Mouse (Mus musculus): ENCODE results near the gene Ptchd4.

Gene Ptchd4

DNA sequence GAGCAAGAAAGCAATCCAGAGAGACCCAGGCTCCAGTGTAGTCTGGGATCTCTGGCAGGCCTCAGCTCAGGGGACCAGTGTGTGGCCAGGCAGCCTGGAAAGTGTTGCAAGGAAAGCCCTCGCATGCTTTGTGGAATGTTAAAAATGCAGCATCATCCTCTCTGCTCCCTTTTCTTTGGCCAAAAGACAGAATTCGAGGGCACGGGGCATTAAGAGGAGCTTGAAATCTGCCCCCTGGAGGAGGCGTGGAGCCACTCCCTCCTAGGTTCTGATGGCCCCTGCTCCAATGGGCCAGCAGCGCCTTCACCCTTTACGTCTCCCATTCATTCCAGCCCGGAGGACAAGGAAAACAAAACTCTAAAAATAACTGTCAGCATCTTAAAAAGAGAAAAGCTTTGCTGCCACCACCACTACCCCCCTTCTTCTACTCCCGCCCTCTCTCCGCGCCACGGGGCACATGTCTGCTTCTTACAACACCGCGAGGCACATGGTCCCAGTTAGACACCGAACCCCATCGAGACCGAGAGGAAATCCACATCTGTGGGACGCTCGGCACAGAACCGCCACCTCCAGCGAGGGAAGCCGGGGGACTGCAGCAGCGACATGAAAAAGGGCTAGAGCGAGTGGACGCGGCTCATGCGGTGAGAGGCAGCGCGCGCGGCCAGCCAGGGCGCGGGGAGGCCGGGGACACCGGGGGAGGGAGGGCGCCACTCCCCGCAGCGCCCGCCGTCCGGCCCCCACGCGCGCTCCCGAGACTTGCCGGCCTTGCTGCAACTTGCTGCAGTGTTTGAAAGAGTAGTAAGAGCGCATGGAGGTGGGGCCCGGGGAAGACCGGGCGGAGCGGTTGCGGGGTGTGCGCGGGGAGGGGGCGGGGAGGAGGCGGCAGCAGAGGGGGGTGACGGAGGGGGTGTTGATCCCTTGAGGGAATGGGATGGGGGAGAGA, at the start of gene Ptchd4:
Gene Ptchd4 (plus strand): TSS at position 279 of the 943 bp plus-strand sequence.
- peak; percentile 67 for DNase-seq

DNA sequence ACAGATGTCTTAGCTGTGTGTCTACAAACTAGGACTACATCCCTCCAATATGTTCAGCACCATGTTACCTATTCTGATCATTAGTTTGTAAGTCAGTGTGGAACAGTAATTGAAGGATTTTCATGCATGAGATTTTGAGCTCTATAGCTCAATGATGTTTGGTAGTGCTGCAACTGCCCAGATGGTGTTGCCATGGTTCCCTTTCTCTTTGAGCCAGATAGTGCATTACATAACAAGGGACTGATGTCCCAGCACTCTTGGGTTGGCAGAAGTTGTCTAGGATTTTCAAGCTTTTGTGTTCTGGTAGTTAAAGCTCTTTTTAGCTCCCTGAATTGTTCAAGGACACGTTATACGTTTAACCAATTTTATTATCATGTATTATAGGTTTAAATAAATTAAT, 38.9 kb upstream of the Ptchd4 start:
- DNase-seq = no peak

DNA sequence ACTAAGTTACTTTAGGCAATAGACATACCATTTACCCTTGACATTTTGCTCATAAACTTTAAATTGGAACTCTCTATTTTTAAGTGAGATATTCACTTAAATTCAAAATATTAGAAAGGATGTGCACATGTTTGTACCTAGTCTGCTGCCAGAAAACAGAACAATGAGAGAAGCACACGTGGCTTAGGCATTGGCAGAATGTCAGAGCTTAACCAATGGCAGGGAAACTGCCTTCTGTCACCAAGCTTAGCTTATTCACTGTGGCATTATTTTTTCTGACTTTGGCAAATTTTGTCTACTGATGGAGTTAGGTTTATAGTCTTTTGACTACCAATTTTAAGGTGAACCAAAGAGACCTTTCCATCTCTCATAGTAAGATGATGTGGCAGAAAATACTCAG, 31.4 kb upstream of the Ptchd4 start:
- DNase-seq = peak; percentile 36

DNA sequence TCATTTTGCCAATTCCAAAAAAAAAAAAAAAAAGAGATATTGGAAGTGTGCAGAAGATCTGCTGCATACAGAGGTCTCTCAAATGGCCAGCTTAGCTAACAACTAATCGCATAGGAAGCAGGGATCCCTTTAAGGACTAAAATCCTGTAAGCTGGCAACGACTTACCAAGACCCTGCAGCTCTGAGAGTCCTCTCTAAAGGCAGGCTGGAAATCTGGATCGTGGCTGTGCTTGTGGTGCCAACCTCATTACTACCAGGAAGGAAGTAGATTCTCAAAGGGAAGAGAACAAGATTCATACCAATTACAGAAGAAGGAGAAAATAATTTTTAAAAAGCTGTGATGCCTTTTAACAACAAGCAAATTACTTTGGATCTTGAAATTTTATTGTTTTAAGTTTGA, 29.5 kb upstream of the Ptchd4 start:
- peak; percentile 26 for DNase-seq

DNA sequence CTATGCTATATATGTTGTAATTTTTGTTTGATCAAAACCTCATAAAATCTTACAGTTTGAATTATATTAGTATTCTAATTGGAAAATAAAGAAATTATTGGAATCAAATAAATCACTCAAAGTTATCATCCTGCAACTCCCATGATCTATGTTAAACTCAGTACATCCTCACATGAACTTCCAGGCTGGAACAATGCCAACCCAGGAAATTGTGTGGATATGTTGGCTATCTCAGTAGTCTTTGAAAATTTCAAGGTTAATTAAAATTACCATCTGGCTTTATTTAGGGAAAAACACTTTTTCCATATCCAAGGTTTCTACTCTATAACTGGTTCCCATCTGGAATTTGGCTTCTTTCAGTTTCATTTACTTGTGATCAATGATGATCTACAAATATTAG, 25.4 kb upstream of the Ptchd4 start:
- DNase-seq = peak; percentile 26

DNA sequence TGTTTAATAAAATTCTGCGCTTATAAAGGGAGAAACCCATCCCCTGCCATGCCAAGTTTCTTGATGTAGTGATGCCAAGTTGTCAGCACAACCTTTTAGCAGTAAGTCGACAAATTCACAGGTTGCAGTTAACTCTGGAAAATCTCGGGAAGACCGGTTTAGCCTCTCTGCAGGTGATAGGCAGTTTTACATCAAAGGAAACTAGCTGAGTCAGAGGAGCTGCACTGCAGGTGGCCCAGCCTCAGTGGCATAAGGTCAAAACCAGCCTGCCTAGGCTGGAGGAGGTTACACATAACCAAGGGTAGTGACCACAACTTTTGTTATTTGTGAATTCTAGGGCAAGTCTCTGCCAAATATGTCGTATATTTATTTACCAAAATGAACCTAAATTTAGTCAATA, 24.0 kb upstream of the Ptchd4 start:
- DNase-seq = no peak

DNA sequence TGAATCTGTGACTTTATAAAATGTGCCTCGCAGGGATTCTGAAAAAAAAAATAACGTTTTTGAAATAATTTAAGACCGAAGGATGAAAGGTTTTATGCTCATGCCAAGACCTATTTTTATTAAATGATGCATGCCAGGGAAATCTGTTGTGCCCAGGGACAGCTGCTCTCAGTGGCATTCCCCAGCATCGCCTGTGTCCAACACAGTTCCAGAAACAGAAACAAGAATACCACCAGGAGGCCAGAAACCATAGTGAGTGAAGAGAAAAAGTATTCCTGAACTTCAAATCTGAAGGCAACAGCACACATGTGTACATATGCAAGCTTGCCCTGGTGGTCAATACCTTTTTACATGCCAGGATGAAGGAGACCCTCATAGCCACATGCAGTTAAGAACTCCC, 17.8 kb upstream of the Ptchd4 start:
- peak; percentile 56 for DNase-seq

DNA sequence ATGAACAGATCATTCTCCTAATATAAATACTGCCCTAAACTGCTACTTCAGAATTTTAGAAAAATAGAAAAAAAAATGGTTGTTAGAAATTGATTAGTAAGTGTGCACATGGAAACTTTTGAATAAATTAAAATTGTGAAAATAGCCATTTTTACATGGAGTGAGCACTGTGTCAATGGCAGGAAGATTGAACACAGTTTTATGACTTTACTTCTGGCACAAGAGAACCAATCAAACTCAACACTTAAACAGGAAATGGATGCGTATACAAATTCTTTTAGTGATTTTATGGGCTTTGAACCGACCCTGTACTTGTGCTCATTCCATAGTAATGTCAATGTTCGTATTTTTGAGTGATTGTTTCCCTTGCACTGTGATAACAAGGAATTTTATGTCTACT, 16.1 kb upstream of the Ptchd4 start:
- DNase-seq = no peak

DNA sequence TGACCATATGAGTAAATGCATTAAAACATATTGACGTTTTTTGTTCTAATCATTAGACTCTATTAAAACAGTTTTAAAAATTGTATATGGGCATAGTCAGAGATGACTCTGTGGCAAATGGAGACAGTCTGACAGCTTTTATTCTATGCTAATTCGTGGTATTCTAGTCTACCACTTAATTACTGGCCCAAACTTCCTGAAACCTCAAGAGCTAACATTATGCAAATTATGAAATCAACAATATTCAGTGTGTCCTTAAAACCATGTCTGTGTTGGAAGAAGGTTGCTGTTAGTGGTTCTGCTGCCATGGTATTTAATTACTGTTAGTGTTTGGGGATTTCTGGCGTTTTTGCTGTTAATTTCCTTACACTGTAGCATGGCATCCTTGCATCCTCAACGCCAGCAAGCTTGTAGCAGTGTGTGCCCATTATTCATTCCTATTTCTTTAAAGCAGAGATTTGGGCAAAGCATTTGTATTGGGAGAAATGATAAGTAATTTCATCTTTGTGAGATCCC, 12.6 kb upstream of the Ptchd4 start:
- no peak for DNase-seq

DNA sequence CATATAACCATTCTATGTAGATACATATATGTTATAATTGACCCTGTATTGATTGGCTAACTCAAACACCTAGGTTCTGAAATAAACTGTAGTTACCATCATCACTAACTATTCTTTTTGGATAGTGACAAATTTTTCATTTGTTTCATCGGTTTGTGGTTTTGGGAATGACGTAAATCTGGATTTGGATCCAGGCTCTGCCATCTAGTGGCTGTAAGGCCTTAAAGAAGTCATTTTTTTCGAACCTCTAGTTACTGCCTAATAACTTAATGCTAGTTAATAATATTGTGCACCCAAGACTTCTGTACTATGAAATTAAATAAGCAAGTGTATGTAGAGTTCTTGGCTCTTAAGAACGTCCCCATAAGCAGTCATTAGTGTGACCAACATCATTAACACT, 11.5 kb upstream of the Ptchd4 start:
- no peak for DNase-seq

DNA sequence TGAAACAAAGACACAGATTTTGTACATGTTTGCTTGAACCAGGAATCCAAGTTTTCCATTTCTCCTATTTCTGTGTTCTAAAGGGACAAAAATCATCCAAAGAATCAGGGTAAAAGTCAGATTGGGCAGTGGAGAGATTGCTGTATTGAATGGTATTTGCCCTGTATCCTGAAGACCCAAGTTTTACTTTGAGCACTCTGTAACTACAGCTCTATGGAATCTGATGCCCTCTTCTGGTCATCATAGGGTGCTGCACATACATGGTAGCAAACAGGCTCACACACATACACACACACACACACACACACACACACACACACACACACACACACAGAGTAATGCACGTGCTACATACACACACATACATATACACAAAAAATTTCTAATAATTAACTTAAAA, 8.7 kb upstream of the Ptchd4 start:
- DNase-seq = no peak

DNA sequence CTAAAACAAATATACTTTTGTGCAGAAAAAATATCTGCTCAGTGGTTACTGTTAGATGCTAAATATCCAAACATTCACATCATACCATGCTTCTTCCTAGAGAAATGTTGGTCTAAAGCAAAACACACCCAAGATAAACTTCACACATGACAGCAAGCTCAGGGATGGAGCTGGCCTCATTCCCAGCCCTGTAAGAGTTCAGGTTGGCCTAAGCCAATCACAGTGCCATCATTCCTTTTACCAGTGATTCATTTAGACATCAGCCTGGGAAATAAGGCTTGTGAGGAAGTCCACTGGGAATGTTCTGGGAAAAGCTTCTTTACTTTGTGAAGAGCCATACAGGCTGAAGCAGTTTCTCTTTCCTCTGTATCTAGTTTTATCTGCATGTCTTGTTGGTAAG, 5.6 kb upstream of the Ptchd4 start:
- no peak for DNase-seq

DNA sequence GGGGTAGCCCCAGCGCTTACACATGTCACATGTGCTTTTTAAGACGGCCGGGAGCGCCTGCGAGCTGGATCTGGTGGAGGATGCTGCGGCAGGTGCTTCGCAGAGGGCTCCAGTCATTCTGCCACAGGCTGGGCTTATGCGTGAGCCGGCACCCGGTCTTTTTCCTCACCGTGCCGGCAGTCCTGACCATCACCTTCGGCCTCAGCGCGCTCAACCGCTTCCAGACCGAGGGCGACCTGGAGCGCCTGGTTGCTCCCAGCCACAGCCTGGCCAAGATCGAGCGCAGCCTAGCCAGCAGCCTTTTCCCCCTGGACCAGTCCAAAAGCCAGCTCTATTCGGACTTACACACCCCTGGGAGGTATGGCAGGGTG, 850 bp downstream of the Ptchd4 start:
- peak; percentile 66 for DNase-seq

DNA sequence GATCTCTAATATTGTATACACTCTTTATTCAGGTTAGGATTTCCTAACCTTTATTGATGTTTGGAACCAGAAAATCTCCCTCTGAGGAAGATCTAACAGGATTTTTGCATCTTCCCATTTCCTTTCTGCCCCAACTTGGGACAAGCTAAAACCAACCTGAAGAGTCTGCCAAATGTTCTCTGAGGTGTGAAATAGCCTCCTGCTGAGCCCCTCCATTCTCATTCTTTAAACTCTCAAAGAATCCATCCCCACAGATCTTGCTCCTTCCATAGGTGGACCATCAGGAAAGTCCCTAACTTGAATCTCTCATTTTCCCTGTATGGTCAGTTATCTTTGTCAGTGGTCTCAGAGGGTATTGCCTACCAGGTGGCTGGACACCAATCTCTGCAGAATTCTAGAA, 20.0 kb downstream of the Ptchd4 start:
- DNase-seq = peak; percentile 51

DNA sequence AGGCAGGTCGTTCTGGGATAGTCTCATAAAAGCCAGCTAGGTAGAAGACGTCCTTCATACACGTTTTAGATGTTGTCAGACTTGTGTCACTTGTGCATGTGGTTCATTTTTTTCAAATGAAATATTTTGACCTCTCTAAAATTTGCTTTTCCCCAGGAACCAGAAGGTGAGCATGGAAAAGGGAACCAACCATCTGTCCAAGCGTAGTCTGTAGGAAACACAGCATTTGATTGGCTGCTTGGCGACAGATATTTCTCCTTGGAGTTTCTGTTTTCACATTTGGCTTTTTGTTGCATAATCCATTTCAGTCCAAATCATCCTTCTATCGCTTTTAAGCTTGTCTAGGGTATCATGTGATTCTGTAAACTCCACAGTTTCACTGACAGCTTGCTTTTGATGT, 20.8 kb downstream of the Ptchd4 start:
- peak; percentile 54 for DNase-seq

DNA sequence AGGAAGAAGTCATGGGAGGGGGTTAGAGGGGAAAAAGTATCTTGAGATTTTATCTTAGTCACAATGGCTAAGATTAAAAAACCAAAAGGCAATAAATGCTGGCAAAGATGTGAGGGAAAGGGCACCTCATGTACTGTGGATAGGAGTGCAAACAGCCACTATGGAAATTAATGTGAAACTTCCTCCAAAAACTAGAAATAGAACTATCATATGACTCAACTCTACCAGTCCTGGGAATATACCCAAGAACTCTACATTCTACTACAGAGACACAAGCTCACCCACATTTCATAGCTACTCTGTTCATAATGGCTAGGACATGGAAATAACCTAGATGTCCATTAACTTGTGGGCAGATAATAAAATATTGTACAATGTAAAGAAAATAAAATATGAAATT, 30.3 kb downstream of the Ptchd4 start:
- no peak for DNase-seq

DNA sequence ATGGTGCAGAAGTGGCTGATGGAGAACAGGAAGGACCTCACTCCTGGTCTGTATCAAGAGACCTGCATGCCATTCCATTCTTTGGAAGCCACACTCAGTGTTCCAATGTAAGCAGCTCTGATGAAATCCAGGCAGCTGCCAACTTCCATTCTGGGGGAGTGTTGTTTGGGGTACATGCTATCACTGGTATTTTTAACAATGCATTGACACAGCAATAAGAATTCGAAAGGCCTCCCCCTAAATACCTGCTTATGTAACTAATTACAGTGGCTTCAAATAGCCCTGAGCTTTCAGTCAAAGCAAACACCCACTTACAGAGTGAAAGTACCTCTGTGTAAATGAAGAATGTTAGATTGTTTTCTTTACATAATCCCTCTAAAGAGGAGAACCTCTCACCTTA, 42.7 kb downstream of the Ptchd4 start:
- no peak for DNase-seq

DNA sequence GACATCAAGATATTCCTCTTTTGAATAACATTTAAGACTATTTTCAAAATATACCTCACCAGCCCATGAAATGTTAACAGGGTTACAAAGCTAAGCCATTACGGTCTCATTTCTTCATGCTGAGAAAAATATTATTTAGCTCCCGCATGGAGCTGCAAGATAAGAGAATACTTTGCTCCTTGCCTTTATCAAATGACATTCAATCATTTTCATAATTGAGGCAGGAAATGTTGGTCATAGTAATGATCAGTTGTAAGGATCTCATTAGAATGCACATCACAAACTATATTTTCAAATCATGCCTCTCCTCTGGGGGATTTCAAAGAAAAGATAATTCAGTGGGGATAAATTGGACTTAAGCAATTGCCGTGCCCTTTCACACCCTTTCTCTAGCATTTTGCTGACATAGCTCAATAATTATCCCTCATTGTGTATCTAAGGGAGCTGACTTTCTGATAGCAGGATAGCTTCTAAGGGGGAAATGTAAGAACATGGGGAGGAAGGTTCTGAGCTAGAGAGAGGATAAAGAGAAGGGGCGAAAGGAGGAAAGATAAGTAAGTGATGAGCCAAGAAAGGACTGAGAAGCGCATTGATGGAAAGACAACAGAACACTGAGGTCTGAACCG, 47.5 kb downstream of the Ptchd4 start:
- DNase-seq = no peak

DNA sequence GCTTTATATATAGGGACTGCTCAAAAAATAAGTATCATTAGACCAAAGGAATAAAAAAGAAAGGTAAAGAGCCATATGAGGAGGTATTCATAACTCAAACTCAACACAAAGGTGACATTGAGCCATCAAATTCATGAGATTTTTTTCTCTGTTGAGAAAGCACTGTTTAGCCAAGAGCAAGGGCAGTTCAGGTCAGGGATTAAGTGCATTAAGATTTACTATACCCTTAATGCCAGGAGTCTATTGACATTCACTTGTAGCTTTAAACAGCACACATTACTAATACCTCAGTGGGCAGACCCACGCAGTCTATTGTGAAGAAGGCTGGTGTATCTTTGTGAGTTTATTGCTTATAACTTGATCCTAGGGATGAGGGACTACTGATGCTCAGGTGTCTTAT, 49.0 kb downstream of the Ptchd4 start:
- no peak for DNase-seq

DNA sequence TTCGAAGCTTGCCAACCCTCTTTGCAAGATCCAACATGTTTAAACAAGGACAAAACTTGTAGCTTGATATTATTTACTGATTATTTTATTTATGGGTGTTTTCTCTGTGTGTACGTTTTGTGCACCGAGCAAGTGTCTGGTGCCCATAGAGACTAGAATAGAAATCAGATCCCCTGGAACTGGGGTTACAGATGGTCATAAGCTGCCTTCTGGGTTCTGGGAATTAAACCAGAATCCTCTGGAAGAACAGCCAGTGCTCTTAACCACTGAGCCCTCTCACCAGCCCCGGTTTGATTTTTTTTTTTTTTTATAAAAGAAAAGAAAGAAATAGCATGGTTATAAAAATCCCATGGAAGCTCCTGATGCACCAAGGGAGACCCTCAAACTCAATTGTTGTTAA, 59.1 kb downstream of the Ptchd4 start:
- DNase-seq = no peak

DNA sequence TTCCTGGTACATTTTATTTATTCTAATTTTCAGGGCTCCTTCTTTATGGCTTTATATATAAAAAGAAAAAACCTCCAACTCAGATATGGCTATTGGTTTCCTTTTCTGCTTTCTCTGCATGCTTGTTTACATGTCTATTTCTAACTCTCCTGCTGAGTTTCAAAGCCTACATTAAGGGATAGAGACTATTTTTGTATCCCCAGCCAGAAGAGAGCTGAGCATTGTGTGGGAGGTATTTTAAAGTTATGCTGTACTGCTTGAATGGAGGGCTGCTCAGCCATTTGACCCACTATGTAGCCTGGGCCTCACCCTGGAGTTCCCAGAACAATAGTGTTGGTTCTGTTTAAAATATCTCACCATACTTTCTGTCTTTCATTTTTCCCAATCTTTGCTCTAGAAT, 77.3 kb downstream of the Ptchd4 start:
- no peak for DNase-seq

DNA sequence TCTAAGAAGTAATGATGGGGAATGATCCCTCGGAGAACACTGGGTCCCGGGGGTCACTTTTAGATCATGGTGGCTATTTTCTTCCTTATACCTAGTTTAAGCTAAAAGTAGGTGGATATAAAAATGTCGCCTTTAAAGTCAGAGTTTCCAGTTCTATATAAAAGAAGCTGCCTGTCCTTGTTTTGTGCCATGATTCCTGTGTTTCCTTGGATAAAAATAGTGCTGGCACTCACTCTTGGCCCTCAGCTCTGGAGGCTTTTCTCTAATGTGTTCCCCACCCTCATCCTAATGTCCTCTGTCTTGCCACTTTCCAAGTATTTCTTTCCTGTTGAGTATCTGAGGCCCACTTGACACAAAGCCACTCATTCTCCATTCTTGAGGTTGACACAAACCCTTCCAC, 79.6 kb downstream of the Ptchd4 start:
- DNase-seq = no peak

DNA sequence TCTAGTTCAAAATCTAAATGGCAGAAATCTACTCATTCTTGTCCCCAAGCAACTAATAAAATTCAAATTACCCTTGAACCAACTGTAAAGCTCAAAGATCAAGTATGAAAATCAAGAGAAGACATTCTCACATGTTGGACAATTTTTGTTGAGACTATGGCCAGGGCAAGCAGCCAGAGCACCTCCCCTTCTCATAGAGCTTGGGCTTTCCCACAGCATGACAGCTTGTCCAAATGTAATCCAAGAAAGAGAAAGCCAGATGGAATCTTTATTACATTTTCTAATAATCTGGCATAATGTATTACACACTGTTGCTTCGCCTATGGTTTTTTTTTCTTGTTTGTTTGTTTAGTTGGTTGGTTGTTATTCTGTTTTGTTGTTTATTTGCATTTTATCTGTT, 102.7 kb downstream of the Ptchd4 start:
- peak; percentile 18 for DNase-seq

DNA sequence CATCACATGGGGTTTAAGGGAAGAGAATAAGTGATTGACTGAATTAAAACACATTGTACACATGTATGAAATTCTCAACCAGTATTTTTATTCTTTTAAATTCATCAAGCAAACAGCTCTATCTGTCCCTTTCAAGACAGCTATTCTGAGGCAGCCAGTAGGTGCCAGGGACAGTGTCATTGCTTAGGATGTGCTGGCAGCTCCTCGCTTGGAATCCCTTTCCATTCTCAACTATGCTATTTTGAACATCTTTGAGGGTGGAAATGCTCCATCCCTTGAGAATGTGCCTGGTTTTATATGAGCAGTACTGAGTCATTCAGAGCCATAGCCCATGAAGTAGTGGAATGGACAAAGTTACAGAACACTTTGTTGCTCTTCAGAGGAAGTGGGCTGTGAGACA, 112.2 kb downstream of the Ptchd4 start:
- DNase-seq = no peak

Data from cerebellum, adult 11-12 months (tissue).